Mouse (Mus musculus): ENCODE measurements around the gene Kcnk2.
A peak's percentile ranks its signal among the peaks of the same experiment; 100 is the strongest.

Gene Kcnk2

GRCm38 (mm10) chr1:189217751-189218564, 184.1 kb downstream of the Kcnk2 start:
- peak; percentile 10 for DNase-seq (ENCODE audit: low spot score)

- no peak for DNase-seq (ENCODE audit: low spot score)
These were observed 186.9 kb downstream of the Kcnk2 start for GRCm38 (mm10) chr1:189215131-189215530.

- DNase-seq (ENCODE audit: low spot score), result no peak
These were observed 187.6 kb downstream of the Kcnk2 start for GRCm38 (mm10) chr1:189214477-189214876.

- no peak for DNase-seq (ENCODE audit: low spot score)
These were observed 192.4 kb downstream of the Kcnk2 start for GRCm38 (mm10) chr1:189209715-189210108.

DNA sequence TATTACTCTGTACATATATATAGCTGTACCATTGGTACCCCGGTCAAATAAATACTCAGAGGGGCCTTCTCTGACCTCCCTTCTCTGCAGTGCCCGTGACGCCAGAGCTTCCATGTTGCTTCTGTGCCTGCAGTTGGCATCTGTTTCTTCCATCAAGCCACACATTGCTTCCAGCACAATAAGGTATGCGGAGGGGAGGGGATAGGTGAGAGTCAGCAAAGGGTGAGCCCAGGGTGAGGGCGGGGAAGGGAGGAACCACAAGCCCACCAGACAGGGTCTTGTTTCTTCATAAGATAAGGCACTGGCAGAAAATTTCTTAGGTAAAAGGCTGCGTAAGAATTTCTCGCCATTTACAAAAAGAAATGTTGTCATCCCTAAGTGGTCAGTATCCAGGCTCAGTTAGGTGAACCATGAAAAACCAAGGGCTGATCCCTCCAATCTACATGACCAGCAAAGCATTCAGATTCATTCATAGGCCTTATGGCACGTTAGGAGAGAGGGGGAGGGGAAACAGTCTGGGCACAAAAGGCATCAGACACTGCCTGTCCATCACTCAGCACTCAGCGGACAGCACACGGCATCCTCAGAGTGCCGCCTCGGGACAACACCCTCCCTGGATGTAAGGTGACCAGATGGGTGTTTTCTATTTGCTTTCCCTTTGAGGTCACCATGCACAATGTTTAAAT, 192.9 kb downstream of the Kcnk2 start:
- DNase-seq (ENCODE audit: low spot score), result no peak

DNA sequence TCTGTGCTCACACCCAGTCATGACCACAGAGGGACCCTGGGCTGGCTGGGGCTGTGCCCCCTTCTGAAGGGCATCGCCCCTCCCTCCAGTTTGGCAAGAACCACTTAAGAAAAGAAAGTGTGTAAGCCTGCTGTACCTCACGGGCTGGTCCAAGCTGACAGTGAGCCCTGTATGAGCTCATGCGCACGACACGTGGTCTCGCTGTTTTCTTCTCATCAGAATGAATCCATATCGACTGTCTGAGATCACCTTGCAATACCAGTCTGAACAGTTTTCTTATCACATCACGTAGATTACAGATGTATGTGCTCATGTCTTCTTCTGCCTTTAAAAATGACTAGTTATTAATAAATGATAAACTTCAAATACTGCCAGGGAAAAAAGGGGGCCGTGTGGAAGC, 193.5 kb downstream of the Kcnk2 start:
- DNase-seq (ENCODE audit: low spot score), result no peak

DNA sequence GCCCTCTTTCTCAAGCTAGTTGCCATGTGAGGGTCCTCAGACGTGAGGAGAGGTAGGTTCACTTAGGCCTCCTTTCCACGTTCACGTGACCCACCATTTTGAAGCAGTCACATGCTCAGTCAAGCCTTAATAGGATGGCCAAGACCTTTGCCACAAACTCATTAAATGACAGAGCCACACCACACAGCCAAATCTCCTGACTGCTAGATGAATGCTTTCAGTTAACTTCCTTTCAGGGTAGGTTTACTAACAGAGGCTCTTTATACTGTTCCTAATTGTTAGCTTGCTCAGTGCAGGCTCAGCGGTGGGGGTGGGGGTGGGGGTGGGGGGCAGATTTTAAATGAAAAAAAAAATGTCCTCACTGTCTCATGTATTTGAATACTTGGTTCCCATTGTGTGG, 206.3 kb downstream of the Kcnk2 start:
- no peak for DNase-seq (ENCODE audit: low spot score)

GRCm38 (mm10) chr1:189187737-189188390, 214.2 kb downstream of the Kcnk2 start:
- no peak for DNase-seq (ENCODE audit: low spot score)

DNA sequence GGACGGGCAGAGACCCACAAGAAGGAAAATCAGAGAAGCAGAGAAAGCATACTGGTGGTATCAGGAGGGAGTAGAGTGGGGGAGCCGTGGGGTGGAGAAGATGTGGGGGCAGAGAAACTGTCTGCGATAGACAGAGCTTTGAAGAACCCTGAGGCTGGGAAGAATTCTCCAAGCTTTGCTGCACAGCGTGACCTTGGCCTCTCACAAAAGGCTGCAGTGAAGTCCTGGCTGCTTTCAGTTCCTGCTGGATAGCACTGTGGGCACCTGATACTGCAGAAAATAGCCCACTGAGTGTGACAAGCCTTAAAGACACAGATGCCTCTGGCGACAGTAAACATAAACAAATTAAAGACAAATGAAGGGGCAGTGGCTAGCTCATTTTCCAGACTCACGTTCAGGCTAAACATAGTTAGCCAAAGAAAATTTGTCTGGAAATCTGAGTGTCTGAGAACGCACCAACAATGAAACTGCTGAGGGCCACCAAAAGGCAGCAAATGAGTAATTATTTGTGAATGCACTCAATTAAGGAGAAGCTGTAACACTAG, 216.8 kb downstream of the Kcnk2 start:
- no peak for DNase-seq (ENCODE audit: low spot score)

- DNase-seq (ENCODE audit: low spot score), result no peak
These were observed 224.3 kb downstream of the Kcnk2 start for GRCm38 (mm10) chr1:189177746-189178145.

- no peak for DNase-seq (ENCODE audit: low spot score)
These were observed 228.6 kb downstream of the Kcnk2 start for GRCm38 (mm10) chr1:189173479-189173878.

DNA sequence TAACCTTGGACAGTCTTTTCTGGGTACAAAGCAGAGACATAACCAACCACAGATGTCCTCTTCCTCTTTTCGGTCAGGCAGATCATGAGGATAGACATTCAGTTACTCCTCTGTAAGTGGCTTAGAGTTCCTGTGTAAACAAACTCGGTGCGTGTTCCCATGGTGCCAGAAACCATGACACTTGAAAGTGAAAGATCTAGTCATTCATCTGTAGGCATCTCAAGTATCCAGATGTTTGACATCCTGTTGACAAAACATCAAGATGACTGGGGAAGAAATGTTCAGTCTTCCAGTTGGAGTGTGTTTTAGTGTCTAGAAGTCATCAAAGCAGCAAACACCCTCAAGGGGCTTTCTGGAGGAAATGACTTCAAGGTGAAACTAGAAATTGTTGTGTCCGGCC, 230.9 kb downstream of the Kcnk2 start:
- no peak for DNase-seq (ENCODE audit: low spot score)

DNA sequence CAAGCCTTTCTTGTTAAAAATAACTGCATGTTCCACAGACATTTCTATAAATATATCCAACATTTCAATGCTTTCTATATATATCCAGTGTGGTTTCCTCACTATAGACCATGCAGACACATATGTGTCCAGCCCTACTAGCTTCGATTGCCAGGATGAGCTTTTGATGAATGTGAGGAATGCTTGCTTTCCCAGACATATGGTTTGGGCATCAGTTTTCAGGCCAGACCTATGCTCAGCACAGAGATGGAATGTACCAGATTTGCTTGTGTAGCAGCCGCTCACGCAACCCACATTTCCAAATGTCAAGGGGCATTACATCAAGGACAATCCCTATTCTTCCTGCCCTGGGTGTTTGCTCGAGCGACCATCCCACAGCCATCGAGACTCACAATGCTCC, 236.3 kb downstream of the Kcnk2 start:
- no peak for DNase-seq (ENCODE audit: low spot score)

DNA sequence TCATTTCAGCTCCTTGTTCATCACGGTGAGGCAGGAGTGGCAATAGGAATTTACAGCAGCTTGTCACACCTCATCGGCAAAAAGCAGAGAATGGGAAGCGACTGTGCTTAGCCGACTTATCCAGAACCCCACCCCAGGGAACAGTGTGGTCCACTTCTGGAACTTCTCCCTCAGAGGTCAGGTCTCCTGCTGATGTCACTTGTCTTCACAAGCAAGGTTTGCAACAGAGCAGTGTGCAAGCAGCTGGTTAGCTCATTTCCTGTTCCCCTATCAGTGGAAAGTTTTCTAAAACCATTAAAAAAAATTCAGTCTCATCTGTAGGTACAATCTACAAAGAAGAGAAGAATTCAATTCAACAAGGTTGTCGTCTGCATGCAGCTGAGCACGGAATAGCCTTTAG, 236.9 kb downstream of the Kcnk2 start:
- DNase-seq (ENCODE audit: low spot score), result no peak

DNA sequence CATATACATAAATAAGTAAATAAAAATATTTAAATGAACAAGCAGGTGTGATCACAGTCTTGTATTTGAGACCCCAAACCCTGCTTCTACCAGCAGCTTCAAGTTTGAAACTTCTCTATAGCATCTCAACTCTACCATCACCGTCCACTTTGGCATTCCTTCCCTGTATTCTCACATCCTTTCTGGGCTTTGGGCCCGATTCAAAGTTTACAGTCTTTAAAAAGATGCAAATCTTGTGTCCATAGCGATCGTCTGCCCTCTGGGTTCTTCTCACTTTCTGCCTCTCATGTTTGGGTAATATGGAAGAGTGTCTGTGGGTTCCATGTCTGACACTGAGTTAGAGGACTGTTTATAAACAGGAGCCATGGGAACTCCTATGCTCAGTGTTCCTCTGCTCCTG, 237.4 kb downstream of the Kcnk2 start:
- no peak for DNase-seq (ENCODE audit: low spot score)

- no peak for DNase-seq (ENCODE audit: low spot score)
These were observed 237.8 kb downstream of the Kcnk2 start for GRCm38 (mm10) chr1:189164241-189164640.
